Comparison of ENCODE assay signal across 1 mouse cellular context in the genomic region with DNA sequence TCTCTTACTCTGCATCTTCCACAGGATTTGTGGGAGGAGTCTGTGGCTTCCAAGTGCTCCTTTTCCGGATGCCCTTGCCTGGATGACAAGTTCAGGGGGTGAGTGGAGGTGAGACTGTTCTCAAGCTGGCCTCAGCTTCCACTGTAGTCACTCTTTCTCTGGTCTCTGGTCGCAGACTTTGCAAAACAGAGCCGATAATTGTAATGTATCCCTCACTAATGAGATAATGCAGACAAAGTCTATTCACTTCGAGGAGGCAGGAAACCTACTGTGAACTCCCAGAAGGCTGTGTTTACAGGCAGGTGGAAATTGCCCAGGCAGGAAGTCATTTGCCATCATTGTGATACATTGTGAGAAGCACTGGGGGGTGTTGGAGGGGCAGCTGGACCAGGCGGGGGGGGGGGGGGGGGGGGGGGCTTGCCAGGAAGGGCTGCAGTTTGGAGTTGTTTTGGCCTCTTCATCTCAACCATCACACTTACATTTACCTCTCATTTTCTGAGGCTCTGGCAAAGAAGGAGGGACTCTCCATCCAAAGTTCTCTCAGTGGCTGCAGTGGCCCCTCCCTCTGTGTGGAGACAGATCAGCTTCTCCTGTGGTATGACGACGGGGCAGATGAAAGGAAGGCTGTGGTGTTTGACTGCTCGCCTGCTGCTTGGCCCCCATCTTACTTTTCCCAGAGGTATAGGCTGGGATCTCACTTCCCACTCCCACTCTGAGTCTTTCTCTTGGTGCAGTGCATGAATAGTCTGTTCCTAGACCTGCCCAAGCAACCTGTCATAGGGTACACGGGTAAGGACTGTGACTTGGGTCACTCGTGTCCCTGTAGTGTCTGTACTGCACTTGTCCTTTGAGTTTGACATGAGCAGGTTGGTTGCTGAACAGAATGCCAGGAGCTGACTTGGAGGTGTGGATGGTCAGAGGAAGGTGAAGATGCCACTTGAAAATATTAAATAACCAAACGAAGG.
A peak's percentile ranks its signal among the peaks of the same experiment; 100 is the strongest.
TF ChIP-seq lines count a peak whose summit lies in the region.

No protein-coding gene starts in this region.

TF ChIP-seq in CH12.LX, 34 proteins besides CTCF, POLR2A, EP300 and RAD21:
- no peak for TF ChIP-seq CHD1 (IDR thresholded peaks at IDR 0.05; ENCODE audit: low read depth, low read length)
- TF ChIP-seq IRF4 (IDR thresholded peaks at IDR 0.05; ENCODE audit: low read depth, low read length) = 0 out of 2 replicates have a peak, but pooled peaks have one; percentile 12
